Mouse (Mus musculus) thymus, postnatal 4 days (tissue): ENCODE data around the gene Gm47959.
"Not testable (repeated sequence)": the region's sequence is repeated elsewhere in the genome, so short reads cannot be mapped to it uniquely, and the experiment has no call there.

Experiments used
- DNase-seq: peaks from one replicate; pipeline ENCODE4 v3.0.0; 2021

The Gm47959 gene

GRCm38 (mm10) chr1:83000306-83000705 lies at the start of gene Gm47959:
Gene Gm47959, plus strand, starts transcription at chr1:83000548.
- not testable (repeated sequence) for DNase-seq

DNA sequence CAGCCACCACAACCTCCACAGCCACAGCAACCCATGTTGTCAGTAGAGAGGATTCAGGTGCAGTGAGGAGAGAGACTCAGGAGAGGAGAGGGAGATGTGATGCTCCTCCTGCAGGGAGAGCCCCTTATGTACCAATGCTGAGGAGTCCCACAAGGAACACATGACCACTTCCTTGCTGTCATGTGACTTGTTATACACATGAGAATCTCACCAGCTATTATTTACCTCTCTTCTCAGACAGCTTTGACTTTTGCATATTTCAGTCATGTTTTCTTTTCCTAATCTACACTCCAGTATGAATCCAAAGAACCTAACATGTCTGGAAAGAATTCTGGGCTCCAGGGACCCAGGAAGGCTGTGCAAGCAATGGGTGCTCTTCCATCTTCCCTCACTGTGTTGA lies 44.4 kb upstream of the Gm47959 start, which contains the start of gene Gm7544:
TSS of gene Gm7544 (minus strand) at position 101 of the 400 bp plus-strand sequence.
- not testable (repeated sequence) for DNase-seq

- no peak for DNase-seq
These were observed 40.4 kb upstream of the Gm47959 start, which contains the start of gene Gm47955 for GRCm38 (mm10) chr1:82959870-82960385. Gene Gm47955, plus strand, starts transcription at chr1:82960286.

GRCm38 (mm10) chr1:82966413-82966812 lies 33.9 kb upstream of the Gm47959 start:
- DNase-seq, result no peak

DNA sequence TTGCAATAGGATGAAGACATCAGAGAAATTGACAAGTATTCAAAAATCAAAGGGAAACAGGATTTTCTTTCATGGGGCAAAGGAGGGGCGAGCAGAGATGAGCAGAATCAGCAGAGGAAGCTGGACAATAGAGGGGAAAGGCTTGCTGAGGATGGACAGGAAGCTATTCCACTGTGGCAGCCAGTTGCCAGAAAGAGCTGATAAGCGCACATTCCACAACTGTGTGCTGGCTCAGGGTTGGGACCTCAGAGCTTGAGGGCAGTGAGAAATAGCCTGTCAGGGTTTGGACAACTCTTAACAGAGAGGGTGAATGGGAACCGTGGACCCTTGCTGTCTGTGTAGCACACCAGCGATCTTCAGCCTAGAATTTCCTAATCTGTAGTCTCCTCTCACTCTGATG lies 28.3 kb upstream of the Gm47959 start:
- DNase-seq, result no peak

DNA sequence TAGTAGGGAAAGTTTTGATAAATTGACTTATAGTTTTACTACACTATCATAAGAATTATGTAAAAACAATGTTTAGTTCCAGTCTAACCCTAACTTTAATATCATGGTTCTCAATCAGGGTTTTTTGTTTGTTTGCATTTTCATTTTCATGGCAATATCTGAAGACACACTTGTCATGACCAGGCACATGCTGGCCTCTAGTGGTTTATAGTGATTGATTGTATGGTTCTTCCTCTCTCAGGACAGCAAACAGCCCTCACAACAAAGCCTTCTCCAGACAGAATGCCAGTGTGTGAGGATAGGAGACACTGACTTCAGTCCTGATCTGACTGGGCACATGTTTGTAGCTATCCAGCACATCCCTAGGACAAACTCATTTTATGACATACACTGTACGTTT lies 27.1 kb upstream of the Gm47959 start:
- DNase-seq, result no peak

GRCm38 (mm10) chr1:82973901-82974300 lies 26.4 kb upstream of the Gm47959 start:
- DNase-seq, result peak; percentile 43

DNA sequence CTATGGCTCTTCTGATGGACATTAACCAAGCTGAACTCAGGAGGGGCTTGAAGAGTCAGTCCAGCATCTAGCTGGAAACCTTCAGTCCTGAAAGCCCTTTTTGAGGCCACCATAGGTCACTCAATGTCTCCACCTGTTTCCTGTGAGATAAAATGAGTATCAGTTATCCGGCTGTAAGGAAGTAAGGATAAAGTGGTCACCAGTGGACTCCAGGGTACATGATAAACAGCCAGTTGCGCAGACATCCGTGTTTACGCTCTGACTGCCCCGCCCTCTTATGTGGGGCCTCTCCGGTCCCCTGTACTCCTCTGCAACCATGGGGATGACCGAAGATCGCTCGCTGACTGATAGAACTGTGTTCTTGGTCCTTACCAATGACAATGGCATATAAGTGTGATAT lies 26.0 kb upstream of the Gm47959 start:
- DNase-seq, result no peak

- peak; percentile 18 for DNase-seq
These were observed 24.6 kb upstream of the Gm47959 start for GRCm38 (mm10) chr1:82975750-82976149.

DNA sequence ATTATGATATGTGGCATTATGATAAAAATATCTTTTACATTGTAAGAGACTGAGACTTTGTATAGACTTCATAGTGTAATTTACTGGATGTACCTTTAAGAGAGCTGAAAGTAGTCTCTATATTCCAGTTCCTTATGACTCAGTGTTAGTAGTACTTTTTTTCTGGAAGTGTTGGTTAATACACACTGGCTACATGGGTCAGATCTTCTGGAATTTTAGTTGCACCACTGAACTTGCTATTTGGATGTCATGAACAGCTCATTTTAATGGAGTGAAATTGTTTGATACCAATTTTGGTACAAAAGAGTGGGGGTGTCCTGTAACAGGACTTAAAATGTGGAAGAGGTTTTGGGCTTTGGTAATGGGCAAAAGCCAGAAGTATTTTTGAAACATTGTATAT lies 22.5 kb upstream of the Gm47959 start:
- no peak for DNase-seq

- no peak for DNase-seq
These were observed 13.6 kb upstream of the Gm47959 start for GRCm38 (mm10) chr1:82986738-82987137.

GRCm38 (mm10) chr1:82987530-82988198 lies 12.7 kb upstream of the Gm47959 start:
- peak; percentile 35 for DNase-seq

DNA sequence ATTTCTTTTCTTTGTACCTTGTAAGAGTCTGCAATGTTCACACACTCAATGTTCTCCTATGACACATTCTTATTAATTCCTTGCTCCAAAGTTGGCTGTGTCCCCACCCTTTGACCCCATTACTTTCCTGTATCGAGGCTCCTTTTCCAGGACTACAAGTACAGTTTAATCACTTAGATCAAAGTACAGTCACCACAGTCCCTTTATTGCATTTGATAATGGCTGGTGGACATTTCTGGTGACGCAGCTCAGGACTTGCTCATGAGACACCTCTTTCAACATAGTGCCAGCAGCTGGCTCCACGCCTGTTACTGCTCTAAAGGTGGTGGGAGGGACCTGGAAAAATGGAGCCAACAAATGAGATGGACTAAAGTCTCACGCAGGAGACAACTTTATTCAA lies 9.3 kb upstream of the Gm47959 start:
- no peak for DNase-seq

DNA sequence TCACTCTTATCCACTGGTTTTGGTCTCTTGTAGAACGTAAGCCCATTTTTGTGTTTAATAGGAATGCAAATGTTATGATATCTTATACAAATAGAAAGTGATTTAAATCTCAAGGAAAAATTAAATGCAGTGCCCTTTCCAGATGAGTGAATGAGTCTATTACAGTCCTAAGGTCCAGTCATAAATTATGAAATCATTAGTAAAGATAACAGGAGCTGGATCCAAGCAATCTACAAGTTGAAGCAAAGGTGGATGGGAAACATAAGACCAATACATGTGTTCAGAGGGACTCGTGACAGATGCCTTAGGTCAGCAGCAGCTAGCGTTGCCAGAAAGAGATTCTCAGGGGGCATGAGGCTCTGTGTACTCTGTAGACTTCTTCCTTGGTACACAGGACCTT lies 8.8 kb upstream of the Gm47959 start:
- no peak for DNase-seq

GRCm38 (mm10) chr1:82992093-82992492 lies 8.3 kb upstream of the Gm47959 start:
- no peak for DNase-seq

- DNase-seq, result no peak
These were observed 6.4 kb upstream of the Gm47959 start for GRCm38 (mm10) chr1:82993947-82994346.

DNA sequence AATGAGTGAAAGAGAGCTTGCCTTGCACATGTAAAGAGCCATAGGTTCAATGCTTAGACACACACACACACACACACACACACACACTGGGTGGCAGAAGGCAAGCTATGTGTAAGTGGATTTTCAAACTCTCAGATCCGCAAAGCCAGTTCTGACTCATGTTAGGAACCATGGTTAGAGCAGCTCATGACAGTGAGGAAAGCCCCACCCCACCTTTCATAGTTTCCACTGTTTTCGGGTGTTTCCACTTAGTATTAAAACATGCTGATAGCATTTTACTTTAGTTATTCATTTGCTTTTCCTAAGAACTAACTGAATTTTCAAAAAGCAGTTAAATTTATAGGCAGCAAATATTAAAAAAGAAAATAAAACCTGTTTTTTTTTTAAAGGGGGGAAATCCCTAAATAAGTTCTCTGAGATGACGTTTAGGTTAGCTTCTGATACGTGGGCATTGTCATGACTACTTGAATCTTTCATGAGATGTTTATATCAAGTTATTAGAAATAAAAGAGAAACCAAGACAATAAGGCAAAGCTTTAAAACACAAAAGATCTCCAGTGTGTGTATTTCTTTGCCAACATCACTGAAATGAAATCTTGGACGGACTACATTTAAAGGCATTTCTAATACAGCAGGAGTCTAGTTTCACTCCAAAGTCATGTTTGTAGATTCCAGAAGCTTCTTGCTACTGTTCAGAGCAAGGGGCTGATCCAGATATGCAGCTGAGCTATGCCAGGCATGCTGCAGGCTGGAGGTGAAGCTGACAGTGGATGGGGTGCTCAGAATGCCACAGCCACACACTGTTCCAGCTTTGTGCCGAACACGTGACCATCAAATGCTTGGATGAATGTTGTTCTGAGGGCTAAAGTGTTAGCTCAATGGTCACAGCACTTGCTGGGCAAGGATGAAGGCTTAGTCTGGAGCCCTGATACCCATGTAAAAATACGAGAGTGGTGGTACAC lies 6.2 kb downstream of the Gm47959 start:
- DNase-seq, result no peak

DNA sequence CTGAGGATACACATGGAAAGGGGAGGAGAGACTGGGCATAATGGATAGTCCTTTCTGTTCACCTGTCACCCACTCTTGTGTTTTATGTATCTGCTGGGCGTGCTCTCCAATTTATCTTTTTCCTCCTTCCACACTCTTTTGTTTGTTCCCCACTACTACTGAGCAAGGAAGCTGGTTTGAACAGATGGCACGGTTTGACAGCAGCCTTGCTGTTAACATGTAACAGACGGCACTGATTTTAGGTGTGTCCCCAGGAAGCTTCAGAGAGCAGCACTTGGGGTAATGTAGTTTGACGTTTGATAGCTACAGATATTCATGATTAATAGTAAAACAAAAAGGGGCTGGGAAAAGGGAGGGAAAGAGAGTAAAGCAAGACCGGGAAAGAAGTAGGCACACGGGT lies 7.1 kb downstream of the Gm47959 start:
- no peak for DNase-seq

- DNase-seq, result no peak
These were observed 14.1 kb downstream of the Gm47959 start for GRCm38 (mm10) chr1:83014477-83014876.

DNA sequence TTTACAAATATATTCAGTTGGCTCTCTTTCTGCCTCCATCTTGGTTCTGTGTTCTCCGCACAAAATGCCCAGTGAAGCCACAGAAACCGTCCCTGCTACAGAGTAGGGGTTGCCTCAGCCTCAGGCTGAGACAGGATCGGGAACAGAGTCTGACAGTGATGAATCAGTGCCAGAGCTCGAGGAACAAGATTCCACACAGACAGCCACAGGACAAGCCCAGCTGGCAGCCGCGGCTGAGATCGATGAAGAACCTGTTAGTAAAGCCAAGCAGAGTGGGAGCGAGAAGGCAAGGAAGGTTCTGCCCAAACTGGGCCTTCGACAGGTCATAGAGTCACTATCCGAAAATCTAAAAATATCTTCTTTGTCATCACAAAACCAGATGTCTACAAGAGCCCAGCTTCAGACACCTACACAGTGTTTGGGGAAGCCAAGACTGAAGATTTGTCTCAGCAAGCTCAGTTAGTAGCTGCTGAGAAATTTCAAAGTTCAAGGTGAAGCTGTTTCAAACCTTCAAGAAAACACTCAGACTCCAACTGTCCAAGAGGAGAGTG lies 15.1 kb downstream of the Gm47959 start:
- DNase-seq, result no peak

DNA sequence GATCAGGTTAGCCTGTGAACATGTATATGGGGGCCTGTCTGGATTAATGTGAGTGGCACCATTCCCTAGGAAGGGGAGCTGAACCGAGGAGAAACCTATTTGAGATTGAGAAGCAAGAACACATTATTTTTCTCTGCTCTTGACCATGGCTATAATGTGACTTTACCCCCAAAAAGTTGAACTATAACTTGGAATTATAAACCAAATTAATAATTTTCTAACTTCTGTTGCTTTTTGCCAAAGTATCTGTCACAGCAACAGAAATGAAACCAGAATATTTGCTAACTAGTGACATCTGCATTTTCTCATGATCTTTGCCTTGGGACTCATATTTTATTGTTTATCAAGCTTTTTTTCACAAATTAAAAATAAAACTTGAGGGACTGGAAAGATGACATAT lies 16.2 kb downstream of the Gm47959 start:
- no peak for DNase-seq

- no peak for DNase-seq
These were observed 31.6 kb downstream of the Gm47959 start for GRCm38 (mm10) chr1:83031950-83032349.

- DNase-seq, result no peak
These were observed 32.2 kb downstream of the Gm47959 start for GRCm38 (mm10) chr1:83032508-83032907.
